Mouse (Mus musculus) cerebellum, adult (tissue): ENCODE measurements around the gene Esrrg.
A peak's percentile ranks its signal among the peaks of the same experiment; 100 is the strongest.

Experiments
- ATAC-seq: cut with Nextera tagmentation; 2 replicates; pipeline ENCODE4 v1.9.2; 2017; ENCODE audit warnings: mild to moderate bottlenecking, moderate library complexity, mixed read lengths; ENCODE audit not compliant: insufficient number of reproducible peaks, low FRiP score, low TSS enrichment

Gene Esrrg

DNA sequence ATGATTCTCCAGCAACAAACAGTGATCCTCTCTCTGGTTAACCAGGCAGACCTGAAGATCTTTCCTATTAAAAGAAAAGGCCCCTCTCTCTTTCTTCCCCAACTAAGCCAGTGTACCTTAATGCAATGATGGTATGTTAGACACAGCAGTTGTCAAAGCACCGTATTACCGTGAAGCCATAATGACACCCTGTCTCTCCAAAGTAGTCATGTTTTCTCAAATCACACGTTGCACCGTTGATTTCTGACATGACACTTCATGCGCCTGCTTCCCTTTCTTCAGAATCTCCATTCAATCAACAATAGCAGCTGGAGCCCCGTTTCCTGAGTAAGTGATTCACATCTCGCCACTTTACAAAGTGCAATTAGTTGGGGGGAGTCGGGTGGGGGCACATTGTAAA, 427.4 kb downstream of the Esrrg start:
- ATAC-seq: no peak

- peak; percentile 43; the same call in 1 of the 2 replicates for ATAC-seq
Observed at GRCm38 (mm10) chr1:188046691-188047121, 438.1 kb downstream of the Esrrg start.

DNA sequence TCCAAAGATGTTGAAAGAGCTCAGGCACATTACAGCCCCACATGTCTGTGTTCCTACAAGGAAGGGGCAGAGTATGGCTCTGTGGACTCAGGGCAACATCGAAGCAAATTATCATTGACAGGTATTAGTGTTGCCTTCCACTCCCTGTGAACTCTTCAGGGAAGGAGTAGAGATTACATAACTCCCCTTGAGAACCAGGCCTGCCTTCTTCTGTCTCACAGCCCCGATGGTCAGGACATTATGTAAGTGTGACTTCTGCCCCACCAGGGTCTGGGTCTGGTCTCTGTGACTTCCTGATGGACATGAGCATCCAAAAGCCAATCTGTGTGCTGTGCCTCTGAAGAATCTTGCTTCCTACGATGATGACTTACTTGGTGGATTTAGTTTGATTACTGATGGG, 438.6 kb downstream of the Esrrg start:
- ATAC-seq: no peak

DNA sequence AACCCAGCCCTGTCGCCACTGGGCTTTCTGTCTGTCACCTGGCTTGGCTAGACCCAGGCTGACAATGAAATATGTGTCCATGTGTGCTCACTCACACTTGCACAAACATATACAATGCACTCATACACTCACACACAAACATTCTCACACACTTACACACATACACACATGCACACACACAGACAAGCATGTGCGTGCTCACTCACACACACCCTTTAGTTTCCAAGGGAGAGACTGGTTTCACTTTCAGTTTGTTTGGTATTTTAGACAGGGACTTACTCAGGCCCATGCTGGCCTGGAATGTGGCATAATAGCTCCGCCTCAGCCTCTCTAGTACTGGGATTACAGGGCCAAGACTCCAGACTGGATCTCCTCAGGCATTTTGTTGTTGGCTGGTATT, 447.3 kb downstream of the Esrrg start:
- no peak for ATAC-seq

DNA sequence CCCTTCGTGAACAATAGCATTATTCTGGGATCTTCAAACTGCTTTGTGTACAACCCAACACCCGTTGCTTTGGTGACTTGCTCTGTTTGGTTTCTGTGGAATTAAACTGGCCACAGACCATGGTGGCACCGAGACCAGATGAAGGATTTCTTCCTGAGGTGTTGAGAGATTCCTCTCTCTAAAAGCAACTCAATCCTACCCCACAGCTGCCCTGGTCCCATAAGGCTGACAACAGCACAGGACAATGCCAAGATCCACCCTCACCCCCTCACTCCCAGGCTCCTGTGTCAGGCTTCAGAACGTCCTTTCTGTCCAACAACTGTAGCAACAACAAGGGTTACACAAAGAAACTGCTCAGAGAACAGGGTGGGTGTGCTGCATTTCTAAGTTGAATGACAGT, 449.3 kb downstream of the Esrrg start:
- ATAC-seq: no peak

- ATAC-seq: no peak
Observed at GRCm38 (mm10) chr1:188059006-188059405, 450.4 kb downstream of the Esrrg start.

- no peak for ATAC-seq
Observed at GRCm38 (mm10) chr1:188060493-188060892, 451.9 kb downstream of the Esrrg start.

GRCm38 (mm10) chr1:188068833-188069232, 460.2 kb downstream of the Esrrg start:
- no peak for ATAC-seq

GRCm38 (mm10) chr1:188069849-188070248, 461.3 kb downstream of the Esrrg start:
- ATAC-seq: no peak

DNA sequence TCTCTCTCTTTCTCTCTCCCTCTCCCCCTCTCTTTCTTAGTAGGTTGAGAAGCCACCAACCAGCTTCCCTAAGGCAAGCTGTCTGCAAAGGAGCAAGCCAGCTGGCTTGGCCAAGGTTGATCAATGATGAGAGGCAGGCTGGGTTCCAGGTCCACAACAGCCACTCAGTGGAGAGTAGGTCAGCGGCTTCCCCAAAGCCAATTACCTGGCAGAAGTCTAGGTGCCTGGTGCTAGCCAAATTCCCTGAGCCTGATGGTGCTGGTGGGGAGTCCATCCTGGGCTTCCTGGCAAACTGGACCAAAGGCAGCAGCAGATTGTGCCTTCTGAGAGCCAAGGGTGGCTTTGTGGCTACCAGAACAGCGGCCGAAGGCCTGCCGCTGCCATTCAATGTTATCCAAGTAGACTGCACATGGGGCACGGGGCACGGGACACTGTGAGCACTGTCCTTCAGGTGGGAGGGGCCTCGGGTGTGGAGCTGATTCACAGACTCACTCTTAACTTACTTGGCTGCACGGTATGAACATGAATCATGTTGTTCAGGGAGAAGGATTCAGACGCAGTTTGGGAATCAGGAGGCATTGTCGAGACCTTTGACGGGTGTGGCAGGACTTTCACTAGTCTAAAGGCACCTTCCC, 469.1 kb downstream of the Esrrg start:
- peak; percentile 95 for ATAC-seq

DNA sequence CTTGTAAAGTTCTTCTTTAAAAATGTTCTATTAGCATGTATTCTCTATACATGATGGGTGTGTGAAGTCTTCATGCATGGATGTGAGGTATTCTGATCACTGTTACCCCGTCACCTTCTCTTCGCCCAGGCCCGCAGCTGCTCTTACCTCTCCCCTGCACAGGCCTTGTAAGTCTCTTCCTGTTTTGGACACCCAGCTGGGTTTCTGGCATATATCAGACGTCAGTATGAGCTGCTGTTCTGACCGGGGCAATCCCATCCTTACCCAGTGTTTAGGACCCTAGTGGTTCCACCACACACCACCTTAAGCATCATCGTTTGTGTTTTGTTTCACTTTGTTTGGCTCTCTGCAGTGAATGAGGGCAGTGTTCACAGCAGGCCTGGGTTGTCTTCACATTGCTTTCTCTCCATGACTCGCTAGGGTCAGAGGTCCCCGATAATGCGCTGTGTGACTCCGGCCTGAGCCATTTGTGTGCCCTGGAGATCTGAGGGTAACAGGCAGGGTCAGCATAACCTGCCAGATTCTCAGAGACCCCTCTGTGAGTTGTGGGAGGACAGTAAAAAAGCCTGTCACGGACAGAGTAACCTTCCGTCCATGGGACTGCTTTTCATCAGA, 471.8 kb downstream of the Esrrg start:
- ATAC-seq: no peak

DNA sequence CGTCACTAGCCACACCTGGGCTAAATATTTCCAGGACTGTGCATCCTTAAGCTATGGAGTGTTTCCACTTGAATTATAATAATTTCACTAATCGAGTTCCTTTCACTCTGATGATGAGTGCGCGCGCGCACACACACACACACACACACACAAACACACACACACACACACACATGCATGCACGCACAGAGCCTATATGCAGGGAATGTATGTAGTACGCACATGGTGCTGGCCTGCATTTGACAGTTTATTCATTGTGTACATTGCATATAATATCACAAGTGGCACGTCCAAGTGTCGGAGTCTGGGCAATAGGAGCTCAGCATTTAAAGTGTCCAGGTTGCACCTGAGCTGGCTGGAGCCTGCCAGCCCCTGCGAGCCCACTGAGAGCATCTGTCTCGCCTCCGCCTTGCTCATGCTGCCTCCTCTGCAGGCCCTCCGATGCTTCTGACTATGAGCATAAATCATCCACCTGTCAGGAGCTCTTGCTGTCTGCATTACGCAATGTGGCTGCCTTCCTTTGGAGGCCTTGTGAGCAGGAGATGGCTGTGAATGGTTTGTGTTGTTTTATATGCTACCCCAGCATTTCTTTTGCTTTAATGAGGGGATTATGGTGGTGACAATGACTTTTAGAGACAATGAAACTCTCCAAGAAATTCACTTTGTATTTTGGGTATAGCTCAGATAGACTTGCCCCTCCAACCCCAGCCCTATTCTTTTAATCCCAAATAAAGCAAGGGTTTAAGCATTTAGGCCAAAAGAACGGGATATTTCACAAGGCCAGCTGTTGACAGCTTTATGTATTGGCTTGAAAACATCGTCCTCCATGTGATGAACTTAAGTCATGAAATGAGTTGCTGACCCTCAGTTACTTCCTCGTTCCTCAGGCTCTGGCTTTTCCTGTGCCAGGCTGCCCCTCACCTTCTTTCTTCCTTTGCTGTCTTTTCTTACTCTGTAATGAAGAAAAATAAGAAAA, 474.4 kb downstream of the Esrrg start:
- ATAC-seq: peak; percentile 39; the same call in 1 of the 2 replicates

GRCm38 (mm10) chr1:188085116-188085879, 476.7 kb downstream of the Esrrg start:
- no peak for ATAC-seq

DNA sequence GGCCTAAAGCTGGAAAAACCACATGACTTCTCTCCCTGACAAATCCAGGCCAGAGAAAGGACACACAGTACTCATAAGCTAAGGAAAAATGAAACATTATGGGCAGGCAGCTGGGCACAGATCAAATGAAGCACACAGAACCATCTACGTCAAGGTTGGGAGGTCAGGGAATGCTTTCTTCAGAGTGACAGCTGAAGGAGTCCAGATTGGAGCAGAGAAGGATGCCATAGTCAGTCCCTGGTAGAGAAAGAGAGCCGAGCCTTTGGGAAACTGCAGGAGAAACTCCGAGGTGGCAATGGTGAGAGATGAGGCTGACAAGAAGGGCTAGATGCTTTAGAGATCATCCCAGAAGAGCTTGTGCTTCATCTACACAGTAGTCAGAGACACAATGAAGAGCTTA, 485.1 kb downstream of the Esrrg start:
- no peak; the same call in 1 of the 2 replicates for ATAC-seq

DNA sequence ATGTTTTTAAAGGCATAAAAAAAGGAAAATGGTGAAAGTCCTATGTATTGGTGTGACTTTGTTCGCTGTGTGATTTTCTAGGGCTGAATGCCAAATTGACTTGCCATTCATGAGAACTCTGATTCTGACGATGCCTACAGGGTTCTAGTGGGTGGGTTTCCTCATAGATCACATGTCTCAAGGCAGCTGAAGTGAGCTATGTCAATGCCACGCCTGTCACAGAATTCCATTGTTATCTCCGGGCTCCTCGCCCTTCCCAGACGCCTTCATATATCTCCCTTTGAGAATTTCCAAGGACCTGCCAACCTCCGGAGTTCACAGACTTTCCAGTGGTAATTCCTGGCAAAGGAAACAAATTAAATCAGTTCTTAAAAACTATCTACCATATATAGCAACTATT, 493.2 kb downstream of the Esrrg start:
- no peak for ATAC-seq

DNA sequence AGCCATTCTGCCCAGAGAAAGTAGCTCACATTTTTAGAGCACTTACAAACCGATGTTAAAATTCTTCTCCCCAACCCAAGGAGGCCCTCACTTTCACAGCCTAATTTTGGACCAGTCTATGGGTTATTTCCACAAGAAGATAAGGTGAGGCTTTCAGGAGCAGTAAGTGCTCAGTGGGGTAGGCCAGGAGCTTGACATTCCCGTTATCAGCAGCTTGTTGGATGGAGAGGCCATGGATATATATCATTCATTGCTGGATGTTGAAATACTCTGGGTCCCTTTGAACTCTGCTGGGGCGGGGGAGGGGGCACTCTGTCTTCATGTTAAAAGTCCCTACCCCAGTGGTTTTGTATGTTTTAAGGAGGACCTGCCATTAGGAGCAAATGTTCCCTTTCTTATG, 494.6 kb downstream of the Esrrg start:
- ATAC-seq: no peak

DNA sequence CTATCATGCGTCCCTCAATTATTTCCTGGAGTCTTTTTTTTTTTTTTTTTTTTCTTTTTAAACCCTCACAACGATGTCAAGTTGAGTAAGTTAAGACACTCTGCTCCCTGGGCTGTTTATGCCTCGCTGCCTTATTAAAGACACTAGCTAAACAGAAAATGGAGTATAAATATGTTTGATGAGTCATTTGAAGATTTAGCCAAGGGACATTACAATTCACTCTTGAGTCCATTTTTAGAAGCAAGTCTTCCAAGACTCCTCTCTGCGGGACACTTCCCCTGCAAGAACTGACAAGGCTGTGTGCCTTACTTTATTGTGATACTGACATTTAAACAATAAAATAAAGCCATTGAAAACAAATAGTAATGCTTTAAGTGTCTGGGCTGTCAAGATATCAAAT, 496.9 kb downstream of the Esrrg start:
- no peak for ATAC-seq

- no peak for ATAC-seq
Observed at GRCm38 (mm10) chr1:188107946-188108345, 499.4 kb downstream of the Esrrg start.

- ATAC-seq: no peak
Observed at GRCm38 (mm10) chr1:188111552-188111951, 503.0 kb downstream of the Esrrg start.

- no peak for ATAC-seq
Observed at GRCm38 (mm10) chr1:188113240-188113639, 504.6 kb downstream of the Esrrg start.
